Mouse (Mus musculus): Measurements from ENCODE around the gene Zfand3.

DNA sequence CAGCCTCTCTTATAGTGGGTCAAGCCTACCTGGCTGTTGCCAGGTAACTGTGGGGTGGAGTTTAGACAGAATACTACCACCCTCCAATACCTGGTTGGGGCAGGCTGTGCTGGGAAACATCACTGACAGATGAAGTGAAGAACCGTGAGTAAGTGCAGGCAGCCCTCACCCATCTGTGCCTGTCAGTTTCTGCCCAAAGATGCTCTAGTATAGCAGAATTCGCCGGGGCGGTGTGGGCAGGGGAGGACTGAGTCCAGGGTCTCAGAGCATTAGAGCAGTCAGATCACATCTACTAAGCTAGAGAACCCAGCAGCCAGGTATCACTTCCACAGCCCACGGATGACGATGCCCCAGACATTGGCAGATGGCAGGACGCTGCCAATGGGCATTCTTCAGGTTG, 19.6 kb upstream of the Zfand3 start:
- TF ChIP-seq CTCF (IDR thresholded peaks at IDR 0.05; ENCODE audit: insufficient read depth, low read depth, low read length) (no peak), POLR2A (IDR thresholded peaks at IDR 0.05; ENCODE audit: insufficient read depth, low read depth, low read length) (no peak)

All from olfactory bulb, adult 2 months (tissue).